Mouse (Mus musculus) central nervous system, embryonic 18 days (tissue): Measurements from ENCODE around the gene Pfdn5. TPM values are rescaled to one million over a fixed set of nuclear protein-coding genes. Genes with fewer than 3 reads are reported as not detected.

Experiments used
- polyA plus RNA-seq: library from polyadenylated mRNA; depleted of rRNA; stranded (reverse); fragments of >200 nt; gene quantifications from 2 replicates; pipeline ENCODE4 v1.2.3, GENCODE M21; 2012; rRNA removed

Gene Pfdn5
- polyA plus RNA-seq: 404 and 434 TPM in 2 replicates

DNA sequence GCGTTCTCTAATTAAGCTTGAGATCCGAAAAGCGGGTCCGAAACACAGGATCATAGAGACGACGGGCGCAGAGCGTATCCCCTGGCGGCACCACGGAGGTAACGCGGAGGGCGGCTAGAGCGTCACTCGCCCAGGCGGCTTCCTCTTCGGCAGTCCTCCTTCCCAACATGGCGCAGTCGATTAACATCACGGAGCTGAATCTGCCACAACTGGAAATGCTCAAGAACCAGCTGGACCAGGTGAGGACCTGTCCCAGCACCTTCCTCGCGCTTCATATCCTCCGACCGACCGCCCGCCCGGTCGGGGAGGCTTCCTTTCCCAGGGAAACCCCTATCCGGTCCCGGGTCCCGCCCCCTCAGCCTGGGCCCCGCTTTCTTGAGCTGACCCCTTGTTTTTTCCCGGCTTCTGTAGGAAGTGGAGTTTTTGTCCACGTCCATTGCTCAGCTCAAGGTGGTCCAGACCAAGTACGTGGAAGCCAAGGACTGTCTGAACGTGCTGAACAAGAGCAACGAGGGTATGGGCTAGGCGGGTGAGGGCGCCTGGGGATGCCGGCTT lies at the start of gene Pfdn5:
TSS of gene Pfdn5 (plus strand) at position 95 of the 555 bp plus-strand sequence.

DNA sequence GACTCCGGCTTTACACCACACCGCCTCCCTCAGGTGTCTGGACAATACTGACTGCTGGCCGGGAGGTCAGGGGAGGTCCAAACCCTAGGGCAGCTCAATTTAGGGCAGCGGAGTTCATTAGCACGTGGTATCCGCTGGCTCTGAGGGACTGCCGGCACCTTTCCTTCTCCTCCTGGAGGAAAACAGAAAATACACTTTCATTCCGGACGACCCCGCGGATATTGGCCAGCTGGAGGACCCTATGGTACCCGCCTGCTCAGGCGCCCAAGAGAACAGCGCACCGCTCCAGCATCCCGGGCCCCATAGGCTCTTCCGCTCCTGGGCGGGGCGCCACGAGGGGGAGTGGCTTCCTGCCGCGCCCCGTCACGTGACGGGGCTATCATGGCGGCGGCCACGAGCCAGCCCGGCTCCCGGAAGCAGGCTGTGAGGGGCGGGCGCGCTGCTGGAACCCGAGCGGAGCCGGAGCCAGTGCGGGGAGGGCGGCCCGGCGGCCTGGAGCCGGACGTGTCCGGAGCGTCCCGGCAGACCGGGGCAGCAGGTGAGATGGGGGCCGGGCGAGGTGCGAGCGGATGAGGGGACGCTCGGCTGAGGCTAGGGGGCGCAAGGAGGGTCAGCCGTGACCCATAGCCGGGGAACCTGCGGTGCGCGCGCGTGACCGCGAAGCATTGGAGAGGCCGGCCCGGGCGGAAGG lies 46.7 kb upstream of the Pfdn5 start, which contains the start of gene Mfsd5:
TSS of gene Mfsd5 (plus strand) at position 363 of the 691 bp plus-strand sequence.

DNA sequence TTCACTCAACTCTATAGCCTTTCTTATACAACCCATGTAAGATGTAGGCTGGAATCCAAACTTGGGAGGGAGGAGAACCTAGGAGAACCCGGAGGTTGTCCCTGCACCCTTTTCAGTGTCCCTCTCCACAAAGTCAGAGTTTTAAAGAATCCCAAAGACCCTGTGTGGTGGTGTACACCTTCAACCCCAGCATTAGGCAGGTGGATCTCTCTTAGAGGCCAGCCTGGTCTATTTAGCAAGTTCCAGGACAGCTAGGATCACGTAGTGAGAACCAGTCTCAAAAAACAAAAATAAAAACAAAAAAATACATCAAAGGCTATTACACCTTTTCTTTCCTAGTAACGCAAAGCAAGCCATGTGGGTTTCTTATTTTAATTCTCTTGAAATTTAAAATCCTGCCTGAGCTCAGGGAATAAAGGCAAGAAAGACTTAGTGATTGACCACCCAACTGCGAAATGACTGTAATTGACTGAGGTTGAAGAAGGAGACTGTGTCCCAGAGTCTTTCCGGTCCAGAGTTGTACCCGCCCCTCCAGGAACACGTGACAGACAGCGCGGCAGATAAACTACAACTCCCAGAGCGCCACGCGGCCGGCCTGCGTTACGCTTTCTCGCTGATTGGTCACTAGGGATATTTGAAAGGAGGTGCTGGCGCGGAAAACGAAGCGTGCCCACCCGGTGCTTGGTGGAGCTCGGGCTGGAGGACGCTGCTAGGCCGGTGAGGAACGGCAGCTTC lies 30.1 kb upstream of the Pfdn5 start, which contains the start of gene Espl1:
TSS of gene Espl1 (plus strand) at position 634 of the 735 bp plus-strand sequence.

DNA sequence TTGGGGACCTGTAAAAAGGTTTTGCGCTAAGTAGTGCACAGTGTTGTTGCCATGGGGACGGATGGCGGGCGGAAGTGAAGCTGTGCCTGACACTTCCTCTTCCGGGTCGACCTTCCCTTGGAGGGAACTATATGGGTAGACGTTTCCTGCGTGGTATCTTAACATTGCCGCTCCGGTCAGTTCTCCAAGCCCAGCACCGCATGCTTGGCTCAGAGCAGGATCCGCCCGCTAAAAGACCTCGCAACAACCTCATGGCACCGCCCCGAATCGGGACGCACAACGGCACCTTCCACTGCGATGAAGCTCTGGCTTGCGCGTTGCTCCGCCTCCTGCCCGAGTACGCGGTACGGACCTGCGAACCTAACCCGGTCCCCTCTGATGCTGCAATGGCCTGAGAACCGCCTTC lies 5.7 kb downstream of the Pfdn5 start, which contains the start of gene Myg1:
TSS of gene Myg1 (plus strand) at position 100 of the 406 bp plus-strand sequence.

DNA sequence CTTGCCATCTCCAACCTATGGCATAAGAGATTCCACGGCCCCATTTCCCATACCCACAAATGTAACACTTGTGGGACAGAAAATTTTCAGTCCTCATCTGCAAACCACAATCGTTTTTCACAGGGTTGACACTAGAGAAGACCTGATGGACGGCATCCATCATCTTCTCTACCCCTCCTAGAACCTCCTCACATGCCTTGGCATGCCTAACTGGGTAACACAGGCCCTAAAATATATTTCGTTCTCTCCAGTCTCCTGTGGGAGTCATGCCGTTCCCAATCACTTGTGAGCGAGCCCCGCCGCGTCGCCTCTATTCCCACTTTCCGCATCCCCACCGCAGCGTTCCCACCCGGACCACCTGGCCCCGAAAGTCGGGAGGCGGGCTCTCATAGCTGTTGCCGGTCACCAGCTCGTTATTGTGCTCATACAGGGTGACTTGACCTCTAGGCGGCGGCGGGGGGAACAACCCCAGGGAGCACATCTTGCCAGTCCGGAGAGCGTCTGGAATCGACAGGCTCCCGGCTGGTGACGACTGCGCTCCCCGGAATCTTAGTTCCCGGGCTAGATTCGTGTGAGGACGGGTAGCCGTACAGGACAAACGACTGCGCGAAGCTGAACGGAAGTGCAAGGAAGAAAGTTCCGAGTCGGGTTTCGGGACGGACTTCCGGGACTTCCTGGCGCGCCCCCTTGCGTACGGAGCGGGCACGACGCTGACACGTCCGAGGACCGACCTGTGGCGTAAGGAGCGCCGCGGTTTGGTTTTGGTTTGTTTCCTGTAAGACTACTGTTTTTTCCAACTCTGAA lies 24.4 kb downstream of the Pfdn5 start, which contains the start of gene Aaas:
TSS of gene Aaas (minus strand) at position 634 of the 804 bp plus-strand sequence.

DNA sequence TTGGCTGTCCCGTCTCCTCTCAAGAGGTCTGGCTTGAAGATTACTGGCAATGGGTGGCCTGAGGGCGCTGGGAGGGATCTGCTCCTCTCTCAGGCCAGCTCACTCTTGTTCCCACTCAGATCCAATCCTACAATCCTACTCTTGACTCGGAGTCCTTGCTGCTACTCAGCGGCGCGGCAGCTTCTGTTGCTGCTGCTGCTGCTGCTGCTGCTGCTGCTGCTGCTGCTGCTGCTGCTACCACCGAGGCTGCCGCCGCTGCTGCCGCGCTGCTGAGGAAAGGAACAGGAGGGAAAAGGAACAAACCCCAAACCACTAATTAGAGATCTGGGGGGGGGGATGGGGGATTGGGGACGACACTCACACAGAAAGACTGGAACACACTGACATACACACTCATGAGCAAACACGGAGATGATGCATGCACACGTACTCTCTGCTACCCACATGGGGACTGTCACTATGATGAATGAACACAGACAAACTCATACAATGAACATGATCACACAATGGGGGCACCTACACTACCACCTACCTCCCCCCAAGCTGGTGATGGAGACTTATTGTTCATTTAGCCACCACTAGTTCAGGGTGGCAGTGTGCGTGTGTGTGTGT lies 40.9 kb downstream of the Pfdn5 start, which contains the start of gene Sp7:
TSS of gene Sp7 (minus strand) at position 450 of the 612 bp plus-strand sequence.

Other genes starting within 250 kb of the Pfdn5 start
- 10.8 and 13.8 TPM in 2 replicates for gene Tns2, start 225.7 kb upstream of the Pfdn5 start, polyA plus RNA-seq
- gene Spryd3, start 189.9 kb upstream of the Pfdn5 start, polyA plus RNA-seq: 109 and 115 TPM in 2 replicates
- gene Igfbp6, start 181.8 kb upstream of the Pfdn5 start, polyA plus RNA-seq: 3.3 and 3.5 TPM in 2 replicates
- 0.13 and 0.15 TPM in 2 replicates for gene Soat2, start 175.6 kb upstream of the Pfdn5 start, polyA plus RNA-seq
- 75.6 and 75.9 TPM in 2 replicates for gene Zfp740, start 122.9 kb upstream of the Pfdn5 start, polyA plus RNA-seq
- gene Csad, start 121.4 kb upstream of the Pfdn5 start, polyA plus RNA-seq: 34.7 and 35.6 TPM in 2 replicates
- gene Itgb7, start 94.2 kb upstream of the Pfdn5 start, polyA plus RNA-seq: 0.30 and 0.37 TPM in 2 replicates
- gene Rarg, start 68.6 kb upstream of the Pfdn5 start, polyA plus RNA-seq: 9.8 and 11.0 TPM in 2 replicates
- gene Gm9918, start 55.6 kb upstream of the Pfdn5 start, polyA plus RNA-seq: 0.08 and 0.23 TPM in 2 replicates
- gene Mfsd5, start 46.7 kb upstream of the Pfdn5 start, polyA plus RNA-seq: 41.0 and 41.5 TPM in 2 replicates
- gene Espl1, start 29.9 kb upstream of the Pfdn5 start, polyA plus RNA-seq: 6.2 and 6.7 TPM in 2 replicates
- gene Myg1, start 5.6 kb downstream of the Pfdn5 start, polyA plus RNA-seq: 96.6 and 99.5 TPM in 2 replicates
- 30.4 and 32.7 TPM in 2 replicates for gene Aaas, start 24.7 kb downstream of the Pfdn5 start, polyA plus RNA-seq
- 0.73 and 5.7 TPM in 2 replicates for gene Sp7, start 41.1 kb downstream of the Pfdn5 start, polyA plus RNA-seq
- 12.9 and 13.1 TPM in 2 replicates for gene Sp1, start 80.0 kb downstream of the Pfdn5 start, polyA plus RNA-seq
- 0.48 and 0.74 TPM in 2 replicates for gene Amhr2, start 119.3 kb downstream of the Pfdn5 start, polyA plus RNA-seq
- 73.2 and 80.8 TPM in 2 replicates for gene Prr13, start 132.9 kb downstream of the Pfdn5 start, polyA plus RNA-seq
- gene Pcbp2, start 144.4 kb downstream of the Pfdn5 start, polyA plus RNA-seq: 447 and 470 TPM in 2 replicates
- gene Gm10337, start 177.6 kb downstream of the Pfdn5 start, polyA plus RNA-seq: not detected in 2 replicates
- gene Map3k12, start 190.9 kb downstream of the Pfdn5 start, polyA plus RNA-seq: 89.1 and 91.0 TPM in 2 replicates
- gene Tarbp2, start 192.1 kb downstream of the Pfdn5 start, polyA plus RNA-seq: 145 and 154 TPM in 2 replicates
- gene Npff, start 198.8 kb downstream of the Pfdn5 start, polyA plus RNA-seq: 6.7 and 6.8 TPM in 2 replicates